Comparison of ENCODE assay signal across 8 mouse cellular contexts in the genomic region with DNA sequence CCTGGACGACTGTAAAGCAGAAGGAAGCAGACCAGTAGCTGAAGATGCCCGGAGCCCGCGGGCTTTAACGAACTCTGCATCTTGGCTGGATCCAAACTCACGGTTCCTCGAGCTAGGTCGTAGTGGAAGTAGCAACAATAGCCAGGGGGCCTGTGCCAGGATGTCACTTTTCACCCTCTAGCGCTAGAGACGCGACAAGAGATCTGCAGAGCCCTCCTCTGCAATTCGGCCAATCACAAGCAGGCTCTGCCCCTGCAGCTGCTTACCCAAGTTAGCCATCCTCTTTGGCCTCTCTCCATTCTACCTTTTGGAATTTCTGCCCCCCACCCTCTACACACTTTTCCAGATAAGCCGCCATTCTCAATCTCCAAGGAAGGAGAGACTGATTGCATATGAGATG. TPM values are rescaled to one million over a fixed set of nuclear protein-coding genes. Genes with fewer than 3 reads are reported as not detected.
A peak's percentile ranks its signal among the peaks of the same experiment; 100 is the strongest.
DNase-seq lines count a peak whose midpoint lies in the region; ATAC-seq and TF ChIP-seq lines count a peak whose summit lies in the region.

A gene (minus strand): TSS at position 188 of the 400 bp plus-strand sequence.

- TF ChIP-seq POLR2A in cortical plate, adult 2 months (IDR thresholded peaks at IDR 0.05; ENCODE audit: extremely low read depth, insufficient read depth, low read length): peak; percentile 44; the same call in 1 of the 2 replicates

- no peak within 1 kb of the TSS for H3K4me2 ChIP-seq in intestine, postnatal 0 days (replicated peaks; ENCODE audit: low read depth)
- H3K4me2 ChIP-seq in neural tube, embryonic 13.5 days: peak within 1 kb of the TSS; percentile 52
- no peak within 1 kb of the TSS for H3K4me2 ChIP-seq in liver, postnatal 0 days (ENCODE audit: low read depth, low read length)
- no peak within 1 kb of the TSS for H3K4me2 ChIP-seq in heart, embryonic 11.5 days

- H3K27ac ChIP-seq in cortical plate, adult 2 months (ENCODE audit: insufficient read depth, low read length): no peak within 1 kb of the TSS
- H3K27ac ChIP-seq in intestine, postnatal 0 days (ENCODE audit: low read depth, low read length): no peak within 1 kb of the TSS
- H3K27ac ChIP-seq in neural tube, embryonic 13.5 days (replicated peaks): peak within 1 kb of the TSS; percentile 46
- no peak within 1 kb of the TSS for H3K27ac ChIP-seq in liver, postnatal 0 days (ENCODE audit: low read depth)
- no peak within 1 kb of the TSS for H3K27ac ChIP-seq in heart, embryonic 11.5 days (ENCODE audit: low read depth, low read length)

- no peaks in the 10 kb centered on the region for H3K36me3 ChIP-seq in intestine, postnatal 0 days (ENCODE audit: control insufficient read depth, insufficient read depth)
- no peaks in the 10 kb centered on the region for H3K36me3 ChIP-seq in neural tube, embryonic 13.5 days
- no peaks in the 10 kb centered on the region for H3K36me3 ChIP-seq in liver, postnatal 0 days (replicated peaks; ENCODE audit: insufficient read depth, low read length)
- no peaks in the 10 kb centered on the region for H3K36me3 ChIP-seq in heart, embryonic 11.5 days (ENCODE audit: control insufficient read depth, insufficient read depth, low read length)

- H3K27me3 ChIP-seq in intestine, postnatal 0 days (replicated peaks; ENCODE audit: control insufficient read depth, insufficient read depth, low read length): peaks cover 15% of the 10 kb centered on the region
- H3K27me3 ChIP-seq in neural tube, embryonic 13.5 days: peaks cover 45% of the 10 kb centered on the region
- H3K27me3 ChIP-seq in liver, postnatal 0 days (ENCODE audit: insufficient read depth, low read length): peaks cover 4% of the 10 kb centered on the region; the same call in 1 of the 2 replicates
- peaks cover 17% of the 10 kb centered on the region for H3K27me3 ChIP-seq in heart, embryonic 11.5 days (ENCODE audit: control insufficient read depth, insufficient read depth, low read length)

- TF ChIP-seq EP300 in liver, postnatal 0 days (IDR thresholded peaks at IDR 0.05; ENCODE audit: low read depth): no peak

- no peak for DNase-seq in frontal cortex, postnatal 36 days (ENCODE audit: low spot score in 2 of 2)
- DNase-seq in kidney, postnatal 14 days: no peak
- DNase-seq in liver, postnatal 0 days: no peak

- H3K9me3 ChIP-seq in intestine, postnatal 0 days (ENCODE audit: control insufficient read depth): no peaks in the 10 kb centered on the region
- H3K9me3 ChIP-seq in neural tube, embryonic 13.5 days: no peaks in the 10 kb centered on the region
- H3K9me3 ChIP-seq in liver, postnatal 0 days (ENCODE audit: low read length): no peaks in the 10 kb centered on the region
- H3K9me3 ChIP-seq in heart, embryonic 11.5 days (replicated peaks; ENCODE audit: control insufficient read depth, low read length): no peaks in the 10 kb centered on the region

- WGBS in intestine, postnatal 0 days: 10% methylated on average over 13 of the region's 13 CpGs
- 4% methylated on average over 13 of the region's 13 CpGs for WGBS in neural tube, embryonic 13.5 days
- WGBS in liver, postnatal 0 days (ENCODE audit: insufficient replicate concordance): 5% methylated on average over 13 of the region's 13 CpGs
- 5% methylated on average over 13 of the region's 13 CpGs for WGBS in heart, embryonic 11.5 days (ENCODE audit: insufficient replicate concordance)

- ATAC-seq in frontal cortex, adult (ENCODE audit: low TSS enrichment): peak; percentile 56
- ATAC-seq in intestine, postnatal 0 days: no peak
- ATAC-seq in neural tube, embryonic 13.5 days (ENCODE audit: low read depth): peak; percentile 77
- no peak for ATAC-seq in liver, postnatal 0 days
- no peak for ATAC-seq in heart, embryonic 11.5 days (replicated peaks; ENCODE audit: insufficient number of reproducible peaks, low FRiP score, low TSS enrichment)

- no peaks in the 10 kb centered on the region for H3K4me1 ChIP-seq in cortical plate, adult 2 months (ENCODE audit: control insufficient read depth, insufficient read depth, low read length)
- no peaks in the 10 kb centered on the region for H3K4me1 ChIP-seq in intestine, postnatal 0 days (replicated peaks; ENCODE audit: control insufficient read depth, insufficient read depth, low read length)
- peaks cover 16% of the 10 kb centered on the region for H3K4me1 ChIP-seq in neural tube, embryonic 13.5 days (replicated peaks)
- no peaks in the 10 kb centered on the region for H3K4me1 ChIP-seq in liver, postnatal 0 days (ENCODE audit: insufficient read depth)
- no peaks in the 10 kb centered on the region for H3K4me1 ChIP-seq in heart, embryonic 11.5 days (ENCODE audit: control insufficient read depth, insufficient read depth, low read length)

- no peak within 1 kb of the TSS for H3K9ac ChIP-seq in intestine, postnatal 0 days (ENCODE audit: low read depth, low read length)
- H3K9ac ChIP-seq in neural tube, embryonic 13.5 days: peak within 1 kb of the TSS; percentile 70
- H3K9ac ChIP-seq in liver, postnatal 0 days (replicated peaks): no peak within 1 kb of the TSS
- no peak within 1 kb of the TSS for H3K9ac ChIP-seq in heart, embryonic 11.5 days (ENCODE audit: low read depth, low read length)

- TF ChIP-seq CTCF in cortical plate, adult 2 months (IDR thresholded peaks at IDR 0.05; ENCODE audit: extremely low read depth, insufficient read depth, low read length): no peak
- TF ChIP-seq CTCF in intestine, postnatal 0 days (IDR thresholded peaks at IDR 0.05; ENCODE audit: low read depth): no peak
- no peak for TF ChIP-seq CTCF in liver, postnatal 0 days (IDR thresholded peaks at IDR 0.05; ENCODE audit: low read depth)

- peak within 1 kb of the TSS; percentile 39 for H3K4me3 ChIP-seq in cortical plate, adult 2 months (ENCODE audit: insufficient read depth, low read length)
- no peak within 1 kb of the TSS for H3K4me3 ChIP-seq in intestine, postnatal 0 days (ENCODE audit: low read depth, low read length)
- peak within 1 kb of the TSS; percentile 41 for H3K4me3 ChIP-seq in neural tube, embryonic 13.5 days
- no peak within 1 kb of the TSS for H3K4me3 ChIP-seq in liver, postnatal 0 days (ENCODE audit: low read depth, low read length)
- H3K4me3 ChIP-seq in heart, embryonic 11.5 days (ENCODE audit: low read depth, low read length): no peak within 1 kb of the TSS

RNA-seq across cellular contexts. Expression of the gene that starts here (rescaled TPM):
- 138 and 162 TPM in 2 replicates for polyA plus RNA-seq in cortical plate, adult 2 months (2012; rRNA removed)
- polyA plus RNA-seq in intestine, postnatal 0 days (2015; fragmentation: Nextera tagmentation; extraction: Ambion mirVana): 12.9 and 15.9 TPM in 2 replicates
- polyA plus RNA-seq in neural tube, embryonic 13.5 days (2015; fragmentation: Nextera tagmentation; extraction: Ambion mirVana): 116 and 131 TPM in 2 replicates
- not detected in 2 replicates for polyA plus RNA-seq in liver, postnatal 0 days (2015; fragmentation: Nextera tagmentation; extraction: Ambion mirVana)
- polyA plus RNA-seq in heart, embryonic 11.5 days (2014; fragmentation: Nextera tagmentation; extraction: Ambion mirVana): 0.30 TPM in 1 of 2 replicates, not detected in the other

Comparison
In these comparisons a context has a peak if more than half of its experiments do, and no peak if none do; other contexts are left out.
1. RNA of the gene that starts here (polyA plus RNA-seq): 138 to 162 TPM in cortical plate, adult 2 months, 116 to 131 TPM in neural tube, embryonic 13.5 days and 12.9 to 15.9 TPM in intestine, postnatal 0 days; 0.30 TPM in heart, embryonic 11.5 days and not detected in liver, postnatal 0 days; every median in the first group is over 10 times any median in the second.
2. ATAC-seq: peak in frontal cortex, adult (single experiment) and neural tube, embryonic 13.5 days (single experiment); none in intestine, postnatal 0 days (single experiment), liver, postnatal 0 days (single experiment) and heart, embryonic 11.5 days (single experiment).
3. H3K4me3 ChIP-seq: peak in cortical plate, adult 2 months (single experiment) and neural tube, embryonic 13.5 days (single experiment); none in intestine, postnatal 0 days (single experiment), liver, postnatal 0 days (single experiment) and heart, embryonic 11.5 days (single experiment).